Mouse (Mus musculus): ENCODE results near the gene Colq. TPM values are rescaled to one million over a fixed set of nuclear protein-coding genes. Genes with fewer than 3 reads are reported as not detected.
A peak's percentile ranks its signal among the peaks of the same experiment; 100 is the strongest.

Colq gene
- polyA plus RNA-seq, 1 experiment, result 0.16 TPM

GRCm38 (mm10) chr14:31574903-31575665 is 16.1 kb downstream of the Colq start:
- no peak for DNase-seq (ENCODE audit: low read depth)
- TF ChIP-seq CTCF (IDR thresholded peaks at IDR 0.05; ENCODE audit: borderline replicate concordance, extremely low read depth, insufficient read depth, insufficient read length) (no peak), POLR2A (IDR thresholded peaks at IDR 0.05; ENCODE audit: borderline replicate concordance, extremely low read depth, insufficient read depth, insufficient read length, poor library complexity, severe bottlenecking) (no peak)

DNA sequence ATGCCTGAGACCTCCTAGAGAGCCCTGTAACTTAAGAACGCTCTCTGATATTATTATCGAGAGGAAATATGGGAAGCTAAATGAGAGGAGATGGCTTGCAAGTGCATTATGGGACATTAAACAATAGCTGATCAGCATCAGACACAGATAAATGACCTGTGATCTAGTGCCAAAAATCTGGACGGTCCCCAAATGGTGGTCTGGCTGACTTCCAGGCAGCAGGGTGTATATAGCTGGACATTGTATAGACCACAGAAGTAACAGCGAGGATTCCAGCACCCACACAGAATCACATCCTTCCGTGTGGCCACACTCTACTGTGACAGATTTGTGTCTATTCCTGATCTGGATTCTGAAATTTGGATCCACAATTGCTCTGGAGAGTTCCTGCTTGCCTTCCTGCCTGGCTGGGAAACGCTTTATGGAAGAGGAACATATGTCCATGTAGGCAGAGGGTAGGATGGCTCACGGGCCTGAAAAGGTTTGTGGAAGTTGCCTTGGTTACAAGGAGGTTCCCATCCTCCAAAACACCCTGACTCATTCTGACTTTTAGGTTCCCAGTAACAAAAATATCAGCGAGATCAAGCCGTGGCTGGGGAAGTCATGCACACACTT is 18.5 kb downstream of the Colq start:
- TF ChIP-seq CTCF (IDR thresholded peaks at IDR 0.05; ENCODE audit: borderline replicate concordance, extremely low read depth, insufficient read depth, insufficient read length), result no peak
- no peak for DNase-seq (ENCODE audit: low read depth)

- no peak for DNase-seq (ENCODE audit: low read depth)
- TF ChIP-seq POLR2A (IDR thresholded peaks at IDR 0.05; ENCODE audit: borderline replicate concordance, extremely low read depth, insufficient read depth, insufficient read length, poor library complexity, severe bottlenecking), result no peak
- TF ChIP-seq CTCF (IDR thresholded peaks at IDR 0.05; ENCODE audit: borderline replicate concordance, extremely low read depth, insufficient read depth, insufficient read length), result no peak
Measured at GRCm38 (mm10) chr14:31571419-31571818, 19.7 kb downstream of the Colq start.

- no peak for DNase-seq (ENCODE audit: low read depth)
- no peak for TF ChIP-seq CTCF (IDR thresholded peaks at IDR 0.05; ENCODE audit: borderline replicate concordance, extremely low read depth, insufficient read depth, insufficient read length)
- no peak for TF ChIP-seq POLR2A (IDR thresholded peaks at IDR 0.05; ENCODE audit: borderline replicate concordance, extremely low read depth, insufficient read depth, insufficient read length, poor library complexity, severe bottlenecking)
Measured at GRCm38 (mm10) chr14:31570131-31570951, 20.8 kb downstream of the Colq start.

- DNase-seq (ENCODE audit: low read depth), result peak; percentile 75
- TF ChIP-seq POLR2A (IDR thresholded peaks at IDR 0.05; ENCODE audit: borderline replicate concordance, extremely low read depth, insufficient read depth, insufficient read length, poor library complexity, severe bottlenecking) (no peak), CTCF (IDR thresholded peaks at IDR 0.05; ENCODE audit: borderline replicate concordance, extremely low read depth, insufficient read depth, insufficient read length) (no peak)
Measured at GRCm38 (mm10) chr14:31569151-31569631, 22.0 kb downstream of the Colq start.

GRCm38 (mm10) chr14:31565478-31566212 is 25.5 kb downstream of the Colq start:
- DNase-seq (ENCODE audit: low read depth), result no peak
- TF ChIP-seq CTCF (IDR thresholded peaks at IDR 0.05; ENCODE audit: borderline replicate concordance, extremely low read depth, insufficient read depth, insufficient read length) (no peak), POLR2A (IDR thresholded peaks at IDR 0.05; ENCODE audit: borderline replicate concordance, extremely low read depth, insufficient read depth, insufficient read length, poor library complexity, severe bottlenecking) (no peak)

- DNase-seq (ENCODE audit: low read depth), result peak; percentile 11
- TF ChIP-seq CTCF (IDR thresholded peaks at IDR 0.05; ENCODE audit: borderline replicate concordance, extremely low read depth, insufficient read depth, insufficient read length), result no peak
- no peak for TF ChIP-seq POLR2A (IDR thresholded peaks at IDR 0.05; ENCODE audit: borderline replicate concordance, extremely low read depth, insufficient read depth, insufficient read length, poor library complexity, severe bottlenecking)
Measured at GRCm38 (mm10) chr14:31564452-31565179, 26.5 kb downstream of the Colq start.

GRCm38 (mm10) chr14:31560886-31561285 is 30.3 kb downstream of the Colq start:
- DNase-seq (ENCODE audit: low read depth), result peak; percentile 8
- TF ChIP-seq POLR2A (IDR thresholded peaks at IDR 0.05; ENCODE audit: borderline replicate concordance, extremely low read depth, insufficient read depth, insufficient read length, poor library complexity, severe bottlenecking) (no peak), CTCF (IDR thresholded peaks at IDR 0.05; ENCODE audit: borderline replicate concordance, extremely low read depth, insufficient read depth, insufficient read length) (no peak)

- DNase-seq (ENCODE audit: low read depth), result no peak
- TF ChIP-seq CTCF (IDR thresholded peaks at IDR 0.05; ENCODE audit: borderline replicate concordance, extremely low read depth, insufficient read depth, insufficient read length) (no peak), POLR2A (IDR thresholded peaks at IDR 0.05; ENCODE audit: borderline replicate concordance, extremely low read depth, insufficient read depth, insufficient read length, poor library complexity, severe bottlenecking) (no peak)
Measured at GRCm38 (mm10) chr14:31559216-31559615, 31.9 kb downstream of the Colq start.

- TF ChIP-seq POLR2A (IDR thresholded peaks at IDR 0.05; ENCODE audit: borderline replicate concordance, extremely low read depth, insufficient read depth, insufficient read length, poor library complexity, severe bottlenecking) (no peak), CTCF (IDR thresholded peaks at IDR 0.05; ENCODE audit: borderline replicate concordance, extremely low read depth, insufficient read depth, insufficient read length) (no peak)
- DNase-seq (ENCODE audit: low read depth), result no peak
Measured at GRCm38 (mm10) chr14:31557784-31558183, 33.4 kb downstream of the Colq start.
